Comparison of ENCODE assay signal across 9 mouse cellular contexts in the genomic region with DNA sequence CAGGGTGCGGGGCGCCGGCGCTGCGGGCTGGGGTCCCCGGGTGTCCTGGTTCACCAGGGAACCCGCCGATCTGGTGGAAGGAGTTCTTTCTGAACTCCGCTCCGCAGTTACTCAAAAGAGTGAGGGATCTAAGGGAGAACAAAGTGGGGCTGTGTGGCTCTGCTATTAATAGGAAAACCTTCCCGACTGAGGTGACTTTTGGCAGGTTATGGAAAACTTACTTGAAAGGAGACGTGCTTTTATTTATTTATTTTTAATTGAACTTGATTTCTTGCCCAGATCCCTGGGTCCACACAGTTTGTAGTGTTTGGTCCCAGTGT. TPM values are rescaled to one million over a fixed set of nuclear protein-coding genes. Genes with fewer than 3 reads are reported as not detected.
A peak's percentile ranks its signal among the peaks of the same experiment; 100 is the strongest.
DNase-seq lines count a peak whose midpoint lies in the region; ATAC-seq and TF ChIP-seq lines count a peak whose summit lies in the region.
"Had no signal": no experiment of that assay in that cellular context is flagged by ENCODE, and none has a peak within 500 bp of the region (broad histone marks: within the 10 kb centered on the region; RNA-seq: fewer than 3 reads in every experiment).

No protein-coding gene starts in this region.

- H3K27ac ChIP-seq in kidney, adult 2 months (ENCODE audit: insufficient read depth, low read depth, low read length), result peak overlapping the region; percentile 84
- H3K27ac ChIP-seq in bone marrow, adult 2 months (ENCODE audit: control insufficient read depth, insufficient read depth, low read depth, low read length, poor library complexity), result peak overlapping the region; percentile 99
- H3K27ac ChIP-seq in hindbrain, embryonic 13.5 days, result peak overlapping the region; percentile 82
- H3K27ac ChIP-seq in midbrain, embryonic 13.5 days, result peak overlapping the region; percentile 74

- TF ChIP-seq POLR2A in kidney, adult 2 months (IDR thresholded peaks at IDR 0.05; ENCODE audit: low read depth, low read length), result no peak
- TF ChIP-seq POLR2A in bone marrow, adult 2 months (IDR thresholded peaks at IDR 0.05; ENCODE audit: borderline replicate concordance, control insufficient read depth, low read depth, low read length), result no peak

- peak overlapping the region; percentile 94 for H3K4me3 ChIP-seq in kidney, adult 2 months (ENCODE audit: insufficient read depth, low read depth, low read length)
- peak overlapping the region; percentile 88 for H3K4me3 ChIP-seq in bone marrow, adult 2 months (replicated peaks; ENCODE audit: control insufficient read depth, low read depth, low read length)
- peak overlapping the region; percentile 98 for H3K4me3 ChIP-seq in hindbrain, embryonic 13.5 days
- peak overlapping the region; percentile 96 for H3K4me3 ChIP-seq in midbrain, embryonic 13.5 days (replicated peaks)

- H3K36me3 ChIP-seq in kidney, adult 2 months (ENCODE audit: control insufficient read depth, insufficient read depth, low read length), result peaks cover 4% of the 10 kb centered on the region
- peaks cover 29% of the 10 kb centered on the region for H3K36me3 ChIP-seq in hindbrain, embryonic 13.5 days
- peaks cover 31% of the 10 kb centered on the region for H3K36me3 ChIP-seq in midbrain, embryonic 13.5 days

- H3K27me3 ChIP-seq in kidney, adult 2 months (replicated peaks; ENCODE audit: control insufficient read depth, insufficient read depth, low read length), result no peaks in the 10 kb centered on the region
- H3K27me3 ChIP-seq in hindbrain, embryonic 13.5 days, result 0 out of 2 replicates have a peak, but pooled peaks cover 6% of the 10 kb centered on the region
- H3K27me3 ChIP-seq in midbrain, embryonic 13.5 days, result peaks cover 8% of the 10 kb centered on the region; the same call in 1 of the 2 replicates
- H3K27me3 ChIP-seq: Patski had no signal

- no peak for DNase-seq in kidney, adult 2 months
- DNase-seq in kidney, adult 11 months, result no peak
- no peak for DNase-seq in MN1 (ENCODE audit: low spot score)
- no peak for DNase-seq in spleen, postnatal 4 days (ENCODE audit: low spot score in 2 of 2)

- TF ChIP-seq CTCF in kidney, adult 2 months (conservative IDR thresholded peaks at IDR 0.05; ENCODE audit: insufficient read depth, insufficient read length, low read depth, low read length), result no peak
- no peak for TF ChIP-seq CTCF in bone marrow, adult 2 months (IDR thresholded peaks at IDR 0.05; ENCODE audit: control insufficient read depth, insufficient read depth, low read length)

- no peaks in the 10 kb centered on the region for H3K9me3 ChIP-seq in hindbrain, embryonic 13.5 days
- H3K9me3 ChIP-seq in midbrain, embryonic 13.5 days, result no peaks in the 10 kb centered on the region

- peaks cover 4% of the 10 kb centered on the region; the same call in 1 of the 2 replicates for H3K4me1 ChIP-seq in kidney, adult 2 months (ENCODE audit: control insufficient read depth, insufficient read depth, low read length)
- H3K4me1 ChIP-seq in bone marrow, adult 2 months (ENCODE audit: control insufficient read depth, insufficient read depth, low read length), result no peaks in the 10 kb centered on the region; the same call in 1 of the 2 replicates
- H3K4me1 ChIP-seq in hindbrain, embryonic 13.5 days (replicated peaks), result peaks cover 11% of the 10 kb centered on the region
- H3K4me1 ChIP-seq in midbrain, embryonic 13.5 days (replicated peaks), result peaks cover 15% of the 10 kb centered on the region

- no peak for ATAC-seq in hindbrain, embryonic 13.5 days (ENCODE audit: low FRiP score)
- no peak for ATAC-seq in midbrain, embryonic 13.5 days
- ATAC-seq in activated CD4-positive, CD25-positive, alpha-beta regulatory T cell, adult 4 months, result no peak

- 0% methylated on average over 12 of the region's 12 CpGs for WGBS in kidney, adult 2 months
- WGBS in bone marrow, adult 2 months, result under 1% methylated on average over 12 of the region's 12 CpGs
- under 1% methylated on average over 12 of the region's 12 CpGs for WGBS in hindbrain, embryonic 13.5 days
- under 1% methylated on average over 12 of the region's 12 CpGs for WGBS in midbrain, embryonic 13.5 days

- H3K9ac ChIP-seq in hindbrain, embryonic 13.5 days, result peak overlapping the region; percentile 96
- H3K9ac ChIP-seq in midbrain, embryonic 13.5 days (replicated peaks), result peak overlapping the region; percentile 95

- H3K4me2 ChIP-seq in hindbrain, embryonic 13.5 days, result peak overlapping the region; percentile 65
- peak overlapping the region; percentile 73 for H3K4me2 ChIP-seq in midbrain, embryonic 13.5 days (replicated peaks)

RNA-seq across cellular contexts. Expression of gene Yipf4, which starts 0.6 kb away (rescaled TPM):
- 30.4 and 48.2 TPM in 2 replicates for polyA plus RNA-seq in kidney, adult 2 months (2012; rRNA removed)
- 36.2 and 37.1 TPM in 2 replicates for polyA plus RNA-seq in bone marrow, adult 2 months (2011; ENCODE audit: insufficient read depth, insufficient read length, low replicate concordance, missing spikeins)
- 49.1 and 52.1 TPM in 2 replicates for polyA plus RNA-seq in hindbrain, embryonic 13.5 days (2015; fragmentation: Nextera tagmentation; extraction: Ambion mirVana)
- polyA plus RNA-seq in midbrain, embryonic 13.5 days (2015; fragmentation: Nextera tagmentation; extraction: Ambion mirVana), result 54.1 and 58.2 TPM in 2 replicates
- 10 to 100 TPM; 10.3 to 17.7 TPM for polyA plus RNA-seq in activated CD4-positive, CD25-positive, alpha-beta regulatory T cell, adult 4 months (2017; shearing (Covaris generic))

RNA-seq across cellular contexts. Expression of gene Nlrc4, which starts 30.9 kb away (rescaled TPM):
- polyA plus RNA-seq in kidney, adult 2 months (2012; rRNA removed), result 0.08 and 0.28 TPM in 2 replicates
- 0.95 and 4.1 TPM in 2 replicates for polyA plus RNA-seq in bone marrow, adult 2 months (2011; ENCODE audit: insufficient read depth, insufficient read length, low replicate concordance, missing spikeins)
- 0.29 and 0.53 TPM in 2 replicates for polyA plus RNA-seq in hindbrain, embryonic 13.5 days (2015; fragmentation: Nextera tagmentation; extraction: Ambion mirVana)
- 0.31 and 0.39 TPM in 2 replicates for polyA plus RNA-seq in midbrain, embryonic 13.5 days (2015; fragmentation: Nextera tagmentation; extraction: Ambion mirVana)
- polyA plus RNA-seq in activated CD4-positive, CD25-positive, alpha-beta regulatory T cell, adult 4 months (2017; shearing (Covaris generic)), result under 1 TPM; 0.41 to 0.63 TPM

RNA-seq across cellular contexts. Expression of gene Birc6, which starts 38.2 kb away (rescaled TPM):
- 87.5 and 119 TPM in 2 replicates for polyA plus RNA-seq in kidney, adult 2 months (2012; rRNA removed)
- polyA plus RNA-seq in bone marrow, adult 2 months (2011; ENCODE audit: insufficient read depth, insufficient read length, low replicate concordance, missing spikeins), result 25.1 and 35.7 TPM in 2 replicates
- polyA plus RNA-seq in hindbrain, embryonic 13.5 days (2015; fragmentation: Nextera tagmentation; extraction: Ambion mirVana), result 97.4 and 102 TPM in 2 replicates
- 97.1 and 118 TPM in 2 replicates for polyA plus RNA-seq in midbrain, embryonic 13.5 days (2015; fragmentation: Nextera tagmentation; extraction: Ambion mirVana)
- polyA plus RNA-seq in activated CD4-positive, CD25-positive, alpha-beta regulatory T cell, adult 4 months (2017; shearing (Covaris generic)), result 100 to 1,000 TPM; 135 to 257 TPM
